10 mouse cellular contexts compared by ENCODE assay signal in genomic region chr13:81709805-81710204, GRCm38 (mm10). TPM values are rescaled to one million over a fixed set of nuclear protein-coding genes. Genes with fewer than 3 reads are reported as not detected.
DNase-seq lines count a peak whose midpoint lies in the region; ATAC-seq and TF ChIP-seq lines count a peak whose summit lies in the region.
"Had no signal": no experiment of that assay in that cellular context is flagged by ENCODE, and none has a peak within 500 bp of the region (broad histone marks: within the 10 kb centered on the region; RNA-seq: fewer than 3 reads in every experiment).

No protein-coding gene starts in this region.

- no peaks in the 10 kb centered on the region for H3K27me3 ChIP-seq in heart, embryonic 10.5 days (ENCODE audit: insufficient read depth, poor library complexity, severe bottlenecking)
- H3K27me3 ChIP-seq in E14TG2a.4 (ENCODE audit: insufficient read depth, low read length): no peaks in the 10 kb centered on the region
- no peaks in the 10 kb centered on the region for H3K27me3 ChIP-seq in hindbrain, embryonic 13.5 days
- H3K27me3 ChIP-seq in midbrain, embryonic 11.5 days (ENCODE audit: control insufficient read depth, insufficient read depth, low read length): no peaks in the 10 kb centered on the region
- no peaks in the 10 kb centered on the region for H3K27me3 ChIP-seq in cerebellum, adult 2 months (ENCODE audit: control insufficient read depth, insufficient read depth, low read length)

- peaks cover 30% of the 10 kb centered on the region; the same call in 1 of the 2 replicates for H3K4me1 ChIP-seq in heart, embryonic 10.5 days
- H3K4me1 ChIP-seq in E14TG2a.4 (replicated peaks; ENCODE audit: low read depth, low read length): peaks cover 65% of the 10 kb centered on the region
- peaks cover 21% of the 10 kb centered on the region for H3K4me1 ChIP-seq in hindbrain, embryonic 13.5 days (replicated peaks)
- H3K4me1 ChIP-seq in midbrain, embryonic 11.5 days (ENCODE audit: control insufficient read depth, insufficient read depth, low read length): peaks cover 13% of the 10 kb centered on the region
- peaks cover 2% of the 10 kb centered on the region for H3K4me1 ChIP-seq in cerebellum, adult 2 months (ENCODE audit: control insufficient read depth, insufficient read depth, low read length)

- H3K9me3 ChIP-seq in heart, embryonic 10.5 days: no peaks in the 10 kb centered on the region
- no peaks in the 10 kb centered on the region for H3K9me3 ChIP-seq in E14TG2a.4 (ENCODE audit: low read length)
- no peaks in the 10 kb centered on the region for H3K9me3 ChIP-seq in hindbrain, embryonic 13.5 days
- H3K9me3 ChIP-seq in midbrain, embryonic 11.5 days (ENCODE audit: control insufficient read depth, low read length): no peaks in the 10 kb centered on the region

- peak overlapping the region; percentile 84 for H3K4me3 ChIP-seq in heart, embryonic 10.5 days
- H3K4me3 ChIP-seq in E14TG2a.4 (replicated peaks; ENCODE audit: low read length): peak overlapping the region; percentile 92
- peak overlapping the region; percentile 85 for H3K4me3 ChIP-seq in hindbrain, embryonic 13.5 days
- peak overlapping the region; percentile 87 for H3K4me3 ChIP-seq in midbrain, embryonic 11.5 days (ENCODE audit: low read depth, low read length)
- H3K4me3 ChIP-seq in cerebellum, adult 2 months (replicated peaks; ENCODE audit: insufficient read depth, low read depth, low read length): no peak overlapping the region

- peak overlapping the region; percentile 90 for H3K27ac ChIP-seq in heart, embryonic 10.5 days
- no peak overlapping the region for H3K27ac ChIP-seq in hindbrain, embryonic 13.5 days
- H3K27ac ChIP-seq in midbrain, embryonic 11.5 days (ENCODE audit: low read depth, low read length): no peak overlapping the region
- no peak overlapping the region for H3K27ac ChIP-seq in cerebellum, adult 2 months (ENCODE audit: insufficient read depth, low read length)

- H3K36me3 ChIP-seq in heart, embryonic 10.5 days: no peaks in the 10 kb centered on the region
- H3K36me3 ChIP-seq in E14TG2a.4 (ENCODE audit: insufficient read depth, low read length): peaks cover 19% of the 10 kb centered on the region
- no peaks in the 10 kb centered on the region for H3K36me3 ChIP-seq in hindbrain, embryonic 13.5 days
- H3K36me3 ChIP-seq in midbrain, embryonic 11.5 days (ENCODE audit: control insufficient read depth, insufficient read depth, low read length): no peaks in the 10 kb centered on the region

- no peak for ATAC-seq in hindbrain, embryonic 13.5 days (ENCODE audit: low FRiP score)
- ATAC-seq in midbrain, embryonic 11.5 days (ENCODE audit: low FRiP score): no peak

- peak overlapping the region; percentile 94 for H3K4me2 ChIP-seq in hindbrain, embryonic 13.5 days
- H3K4me2 ChIP-seq in midbrain, embryonic 11.5 days: peak overlapping the region; percentile 99

- intact Hi-C loops in heart, postnatal 36 days (cut with DNase I): loop anchor here (2.0 to 5.0 kb wide), 3 partner anchors 52 to 72 kb away; partner anchors contain the start of genes Cetn3 and Lysmd3

- H3K9ac ChIP-seq in hindbrain, embryonic 13.5 days: no peak overlapping the region
- H3K9ac ChIP-seq in midbrain, embryonic 11.5 days (ENCODE audit: low read length): no peak overlapping the region; the same call in 1 of the 2 replicates

- TF ChIP-seq CTCF in E14TG2a.4 (conservative IDR thresholded peaks at IDR 0.05; ENCODE audit: low read length): no peak
- no peak for TF ChIP-seq CTCF in cerebellum, adult 2 months (IDR thresholded peaks at IDR 0.05; ENCODE audit: borderline replicate concordance, insufficient read depth, low read depth, low read length)

- TF ChIP-seq POLR2A in cerebellum, adult 2 months (IDR thresholded peaks at IDR 0.05; ENCODE audit: borderline replicate concordance, insufficient read depth, low read length): no peak

- WGBS in heart, embryonic 10.5 days: 30% methylated on average over 4 of the region's 4 CpGs
- WGBS in hindbrain, embryonic 13.5 days: 31% methylated on average over 4 of the region's 4 CpGs
- 17% methylated on average over 4 of the region's 4 CpGs for WGBS in midbrain, embryonic 11.5 days
- 26% methylated on average over 4 of the region's 4 CpGs for WGBS in cerebellum, adult 2 months

- DNase-seq in heart, embryonic 10.5 days (ENCODE audit: low spot score): no peak
- no peak for DNase-seq in heart, postnatal 36 days
- peak; percentile 86 for DNase-seq in midbrain, embryonic 11.5 days (ENCODE audit: low spot score, missing footprints)
- DNase-seq in layer of hippocampus, adult 18-20 months (ENCODE audit: low spot score in 2 of 2): no peak
- no peak for DNase-seq in right cerebral cortex, postnatal 36 days (ENCODE audit: low spot score in 2 of 2)
- no peak for DNase-seq in cerebellum, adult 2 months
- DNase-seq: B cell, adult 2 months; kidney, adult 8-10 months had no signal

RNA-seq across cellular contexts. Expression of gene Polr3g, which starts 1.0 kb away (rescaled TPM):
- 32.1 and 32.6 TPM in 2 replicates for polyA plus RNA-seq in heart, embryonic 10.5 days (2016; fragmentation: Nextera tagmentation; extraction: Ambion mirVana)
- total RNA-seq in heart, postnatal 36 days (2021): 1 to 10 TPM; 2.7 to 3.7 TPM
- polyA plus RNA-seq in hindbrain, embryonic 13.5 days (2015; fragmentation: Nextera tagmentation; extraction: Ambion mirVana): 4.2 and 6.2 TPM in 2 replicates
- 16.7 and 17.7 TPM in 2 replicates for polyA plus RNA-seq in midbrain, embryonic 11.5 days (2014; fragmentation: Nextera tagmentation; extraction: Ambion mirVana)
- 1 to 10 TPM; 4.0 to 5.0 TPM for total RNA-seq in layer of hippocampus, adult 18-20 months (2021)
- 4.8 and 5.2 TPM in 2 replicates for polyA plus RNA-seq in cerebellum, adult 2 months (2012; rRNA removed)

RNA-seq across cellular contexts. Expression of gene Mblac2, which starts 1.3 kb away (rescaled TPM):
- 5.7 and 6.2 TPM in 2 replicates for polyA plus RNA-seq in heart, embryonic 10.5 days (2016; fragmentation: Nextera tagmentation; extraction: Ambion mirVana)
- 1 to 10 TPM; 2.8 to 4.9 TPM for total RNA-seq in heart, postnatal 36 days (2021)
- polyA plus RNA-seq in hindbrain, embryonic 13.5 days (2015; fragmentation: Nextera tagmentation; extraction: Ambion mirVana): 24.0 and 25.6 TPM in 2 replicates
- polyA plus RNA-seq in midbrain, embryonic 11.5 days (2014; fragmentation: Nextera tagmentation; extraction: Ambion mirVana): 5.9 and 7.8 TPM in 2 replicates
- 10 to 100 TPM; 17.7 to 21.9 TPM for total RNA-seq in layer of hippocampus, adult 18-20 months (2021)
- polyA plus RNA-seq in cerebellum, adult 2 months (2012; rRNA removed): 20.8 and 21.6 TPM in 2 replicates

RNA-seq across cellular contexts. Expression of gene Lysmd3, which starts 52.3 kb away (rescaled TPM):
- 26.8 and 27.0 TPM in 2 replicates for polyA plus RNA-seq in heart, embryonic 10.5 days (2016; fragmentation: Nextera tagmentation; extraction: Ambion mirVana)
- 10 to 100 TPM; 11.4 to 17.3 TPM for total RNA-seq in heart, postnatal 36 days (2021)
- polyA plus RNA-seq in hindbrain, embryonic 13.5 days (2015; fragmentation: Nextera tagmentation; extraction: Ambion mirVana): 19.5 and 20.8 TPM in 2 replicates
- polyA plus RNA-seq in midbrain, embryonic 11.5 days (2014; fragmentation: Nextera tagmentation; extraction: Ambion mirVana): 30.5 and 34.1 TPM in 2 replicates
- 10 to 100 TPM in 1 of 2 experiments, 1 to 10 TPM in 1; 7.5 to 11.6 TPM for total RNA-seq in layer of hippocampus, adult 18-20 months (2021)
- polyA plus RNA-seq in cerebellum, adult 2 months (2012; rRNA removed): 10.3 and 10.9 TPM in 2 replicates
